Mouse (Mus musculus): ENCODE measurements around the gene Tedc2. TPM values are rescaled to one million over a fixed set of nuclear protein-coding genes. Genes with fewer than 3 reads are reported as not detected.

The Tedc2 gene
- total RNA-seq (2023) = 7.6 TPM

DNA sequence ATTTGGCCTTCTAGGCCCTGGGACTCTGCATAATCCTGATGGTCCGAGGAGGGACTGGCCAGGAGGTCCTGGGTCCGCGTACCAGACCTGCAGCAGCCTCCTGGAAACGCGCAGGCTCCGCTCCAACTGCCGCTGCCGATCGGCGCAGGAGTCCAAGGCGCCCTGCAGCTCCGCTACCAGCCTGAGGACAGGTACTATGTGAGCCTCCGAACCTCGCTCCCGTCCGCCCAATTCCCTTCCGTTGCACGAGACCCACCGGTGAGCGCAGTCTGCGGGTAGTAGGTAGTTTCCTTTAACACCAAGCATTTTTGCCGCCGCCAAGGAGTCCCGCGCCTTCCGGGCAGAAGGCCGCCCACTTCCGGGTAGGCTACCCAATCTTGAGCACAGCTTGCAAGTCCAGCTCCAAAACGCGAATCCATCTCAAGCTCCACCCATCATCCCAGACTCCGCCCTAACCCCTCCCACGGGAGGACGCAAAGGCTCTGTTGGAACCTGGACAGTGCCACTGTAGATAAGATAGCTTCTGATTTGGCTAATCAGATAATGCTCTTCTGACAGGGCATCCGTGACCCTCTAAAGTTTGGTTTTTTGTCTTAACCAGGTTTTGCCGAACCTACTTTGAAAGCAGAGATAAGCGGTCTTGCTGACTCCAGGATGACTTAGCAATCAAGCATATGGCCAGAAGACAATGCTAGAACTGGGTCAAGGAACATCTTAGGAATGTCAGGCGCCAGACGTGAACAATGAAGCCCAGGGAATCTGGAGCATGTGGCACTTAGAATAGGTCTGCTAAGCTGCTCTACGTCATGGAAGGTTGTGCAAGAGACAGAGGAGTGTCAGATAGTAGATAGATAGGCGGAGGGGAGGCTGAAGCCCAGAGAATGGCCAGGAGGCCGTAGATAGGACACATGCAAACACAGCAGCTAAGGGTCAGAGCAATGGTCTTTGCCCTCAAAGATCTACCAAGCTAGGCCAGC lies at the start of gene Tedc2:
Tedc2 (minus strand) TSS at position 417 of the 977 bp plus-strand sequence.

DNA sequence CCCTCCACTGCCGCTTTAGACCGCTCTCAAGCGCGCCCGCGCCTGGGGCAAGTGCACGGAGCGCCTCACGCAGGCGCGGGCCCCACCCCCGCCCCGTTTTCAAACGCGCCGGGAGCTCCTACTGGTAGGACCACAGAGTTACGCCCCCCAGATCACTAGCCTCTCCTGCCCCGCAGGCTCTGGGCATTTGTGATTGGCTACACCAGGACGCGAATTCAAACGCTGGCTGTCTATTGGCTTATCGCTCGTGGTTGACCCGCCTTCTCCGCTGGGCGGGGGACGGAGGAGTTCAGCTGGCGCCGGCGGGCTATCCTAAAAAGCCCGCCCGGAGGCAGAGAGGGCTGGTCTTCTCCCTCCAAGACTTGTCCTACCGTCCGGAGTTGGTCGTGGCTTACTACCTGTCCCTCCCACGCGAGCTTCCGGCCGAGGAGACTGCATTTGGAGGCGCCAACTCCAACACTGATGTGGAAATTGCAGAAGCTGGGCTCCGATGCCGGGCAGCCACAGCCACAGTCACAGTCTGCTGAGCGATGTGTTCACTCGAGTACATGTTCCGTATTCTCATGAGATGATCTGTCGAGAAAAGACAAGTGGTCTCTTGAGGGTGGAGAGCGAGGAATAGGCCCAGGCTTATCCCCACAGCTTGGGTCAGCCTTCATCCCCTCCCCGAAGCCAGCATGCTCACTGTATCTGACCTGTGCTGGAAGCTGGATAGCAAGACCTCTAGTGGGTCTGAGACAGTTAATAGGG lies 30.8 kb upstream of the Tedc2 start, which contains the start of gene Ccnf:
Ccnf (minus strand) TSS at position 165 of the 750 bp plus-strand sequence.

DNA sequence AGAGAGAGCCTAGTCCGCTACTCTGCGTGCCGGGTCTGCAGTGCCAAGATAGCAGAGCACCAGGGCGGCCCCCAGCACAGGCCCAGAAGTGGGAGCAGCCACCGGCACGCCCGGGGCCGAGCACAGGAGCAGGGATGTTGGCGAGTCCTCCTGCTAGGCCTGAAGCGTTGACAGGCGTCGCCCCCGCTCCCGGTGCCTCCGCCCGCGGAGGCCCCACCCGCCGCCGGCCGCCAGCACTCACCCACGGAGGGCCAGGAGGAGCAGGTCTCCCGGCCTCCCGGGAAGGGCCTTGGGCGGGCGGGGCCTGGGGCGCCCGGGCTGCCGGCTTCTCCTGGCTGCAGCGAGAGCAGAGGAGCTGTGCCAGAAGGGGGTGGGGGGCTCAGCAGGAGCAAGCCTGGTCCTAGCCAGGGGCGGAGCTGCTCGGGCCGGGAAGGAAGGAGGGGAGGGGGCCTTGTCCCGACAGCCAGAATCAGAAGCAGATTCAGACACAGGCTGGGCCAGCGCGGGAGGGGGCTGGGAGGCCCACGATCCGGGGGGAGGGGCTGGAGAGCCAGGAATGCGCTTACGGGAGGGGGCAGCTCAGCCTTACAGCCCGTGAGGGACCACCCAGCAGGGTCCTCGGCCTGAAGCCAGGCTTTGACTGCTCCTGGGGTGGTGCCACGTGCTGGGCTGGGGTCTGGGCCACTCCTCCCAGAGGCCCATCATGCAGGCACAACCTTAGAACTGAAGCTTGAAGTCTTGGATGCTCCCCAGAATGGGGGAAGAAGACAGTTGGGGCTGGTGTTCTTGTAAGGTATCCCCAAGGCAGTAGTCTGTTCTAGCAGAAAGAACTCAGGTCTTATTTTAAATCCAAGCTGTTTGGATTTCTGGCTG lies 11.4 kb downstream of the Tedc2 start, which contains the start of gene Ntn3:
Ntn3 (minus strand) TSS at position 489 of the 873 bp plus-strand sequence.

DNA sequence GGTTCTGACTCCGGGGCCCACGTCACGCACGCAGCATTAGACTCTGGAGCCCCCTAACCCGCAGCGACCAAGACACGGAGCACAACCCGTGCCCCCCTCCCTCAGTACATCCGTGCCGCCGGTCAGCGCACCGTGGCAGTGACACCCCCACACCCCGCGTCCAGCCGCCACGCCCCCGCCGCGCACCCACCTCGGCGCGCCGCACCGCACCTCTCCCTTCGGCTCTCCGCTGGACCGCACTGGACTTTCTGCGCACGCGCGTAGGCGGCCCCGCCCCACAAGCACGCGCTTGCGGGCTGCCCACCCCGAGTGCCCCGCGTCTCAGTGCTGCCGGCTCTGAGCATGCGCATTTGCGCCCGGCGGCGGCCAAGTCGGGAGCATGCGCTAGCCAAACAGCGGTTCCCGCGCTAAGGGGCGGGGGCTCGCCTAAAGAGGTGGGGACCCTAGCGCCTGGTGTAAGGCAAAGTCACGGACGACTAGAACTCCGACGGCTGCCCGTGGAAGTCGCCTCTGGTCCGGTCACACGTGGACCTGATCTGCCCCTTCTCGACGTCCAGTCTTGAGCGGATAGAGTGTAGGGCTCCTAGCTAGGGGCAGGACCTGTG lies 15.3 kb downstream of the Tedc2 start, which contains the start of gene Tbc1d24:
Tbc1d24 (minus strand) TSS at position 279 of the 605 bp plus-strand sequence.

DNA sequence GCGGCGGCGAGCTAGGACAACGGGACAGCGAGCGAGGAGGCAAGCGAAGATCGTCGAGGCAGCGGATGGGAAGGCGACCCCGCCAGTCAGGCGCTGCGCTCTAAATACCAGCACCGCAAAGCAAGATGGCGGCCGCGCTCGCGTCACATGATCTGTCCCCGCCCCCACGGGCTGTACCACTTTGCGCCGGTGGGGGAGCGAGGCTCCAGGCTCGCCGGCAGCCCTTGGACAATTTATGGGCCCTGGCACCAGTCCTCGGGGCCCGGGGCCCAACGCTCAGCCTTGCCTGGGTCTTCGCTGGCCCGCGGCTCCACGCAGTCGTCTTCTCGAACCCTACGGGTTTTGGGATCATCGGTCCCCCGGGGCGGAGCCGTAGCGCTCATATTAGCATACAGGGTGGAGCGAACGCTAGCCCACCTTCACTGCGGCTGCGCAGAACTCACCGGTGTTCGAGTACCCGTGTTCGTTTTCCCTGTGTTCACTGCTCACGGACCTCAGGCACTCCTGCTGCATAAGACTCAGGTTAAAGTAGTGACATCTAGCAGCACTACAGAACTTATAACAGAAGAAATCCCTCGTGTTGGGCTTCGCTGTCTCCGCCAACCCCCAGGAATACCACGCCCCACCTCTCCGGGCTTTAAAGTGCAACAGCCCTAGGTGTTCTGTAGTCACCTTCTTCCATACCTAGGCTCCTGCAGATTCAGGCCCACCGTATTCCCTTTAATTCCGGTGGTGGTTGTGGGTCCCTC lies 51.2 kb downstream of the Tedc2 start, which contains the start of gene Atp6v0c:
Atp6v0c (minus strand) TSS at position 386 of the 749 bp plus-strand sequence.

Other genes with a start within 250 kb of the Tedc2 start
- 3.3 TPM for gene Prss30, start 240.3 kb downstream of the Tedc2 start, total RNA-seq (2023)
- not detected for gene Prss22, start 222.8 kb downstream of the Tedc2 start, total RNA-seq (2023)
- gene Prss27, start 182.7 kb downstream of the Tedc2 start, total RNA-seq (2023) = not detected
- 29.3 TPM for gene Kctd5, start 147.4 kb downstream of the Tedc2 start, total RNA-seq (2023)
- gene Pdpk1, start 69.9 kb downstream of the Tedc2 start, total RNA-seq (2023) = 80.3 TPM
- gene Amdhd2, start 57.1 kb downstream of the Tedc2 start, total RNA-seq (2023) = 27.2 TPM
- 183 TPM for gene Atp6v0c, start 51.1 kb downstream of the Tedc2 start, total RNA-seq (2023)
- 0.46 TPM for gene Tbc1d24, start 15.3 kb downstream of the Tedc2 start, total RNA-seq (2023)
- not detected for gene Ntn3, start 11.3 kb downstream of the Tedc2 start, total RNA-seq (2023)
- gene Ccnf, start 30.6 kb upstream of the Tedc2 start, total RNA-seq (2023) = 5.2 TPM
- 0.12 TPM for gene Abca17, start 130.2 kb upstream of the Tedc2 start, total RNA-seq (2023)
- 49.1 TPM for gene Abca3, start 131.1 kb upstream of the Tedc2 start, total RNA-seq (2023)
- 150 TPM for gene Rnps1, start 193.7 kb upstream of the Tedc2 start, total RNA-seq (2023)
- 14.9 TPM for gene Eci1, start 205.8 kb upstream of the Tedc2 start, total RNA-seq (2023)
- 4.8 TPM for gene Dnase1l2, start 222.3 kb upstream of the Tedc2 start, total RNA-seq (2023)
- gene E4f1, start 249.5 kb upstream of the Tedc2 start, total RNA-seq (2023) = 73.9 TPM
- gene Pgp, start 249.5 kb upstream of the Tedc2 start, total RNA-seq (2023) = 14.1 TPM

Data from CD8-positive naive resting alpha-beta T cell, adult 57 days (primary cell).